Mouse (Mus musculus): ENCODE measurements around the gene Crybg2.

DNA sequence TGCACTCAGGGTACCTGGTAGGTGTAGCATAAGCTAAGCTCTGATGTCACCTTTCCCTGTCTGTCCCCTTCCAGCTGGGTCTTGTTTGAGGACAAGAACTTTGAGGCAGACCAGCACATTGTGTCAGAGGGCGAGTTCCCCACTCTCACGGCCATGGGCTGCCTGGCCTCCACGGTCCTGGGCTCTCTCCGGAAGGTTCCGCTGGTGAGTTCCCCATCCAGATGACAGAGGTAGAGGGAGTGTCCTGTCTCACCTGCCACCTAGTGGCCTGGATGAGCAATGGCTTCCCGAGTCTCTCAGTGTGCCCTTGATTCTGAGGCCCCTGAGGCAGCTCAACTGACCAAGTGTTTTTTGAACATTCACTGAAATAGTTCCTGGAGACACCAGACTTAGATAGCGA, 26.8 kb downstream of the Crybg2 start:
- TF ChIP-seq CTCF (IDR thresholded peaks at IDR 0.05; ENCODE audit: extremely low read depth, insufficient read length, insufficient replicate concordance, low read depth, low read length) (peak; percentile 83; the same call in 1 of the 2 replicates), POLR2A (IDR thresholded peaks at IDR 0.05; ENCODE audit: low read depth, low read length) (no peak)
